Mouse (Mus musculus): Measurements from ENCODE around the gene Vat1l. TPM values are rescaled to one million over a fixed set of nuclear protein-coding genes. Genes with fewer than 3 reads are reported as not detected.

The Vat1l gene
- total and polyA plus RNA-seq, 2 experiments, result not detected

DNA sequence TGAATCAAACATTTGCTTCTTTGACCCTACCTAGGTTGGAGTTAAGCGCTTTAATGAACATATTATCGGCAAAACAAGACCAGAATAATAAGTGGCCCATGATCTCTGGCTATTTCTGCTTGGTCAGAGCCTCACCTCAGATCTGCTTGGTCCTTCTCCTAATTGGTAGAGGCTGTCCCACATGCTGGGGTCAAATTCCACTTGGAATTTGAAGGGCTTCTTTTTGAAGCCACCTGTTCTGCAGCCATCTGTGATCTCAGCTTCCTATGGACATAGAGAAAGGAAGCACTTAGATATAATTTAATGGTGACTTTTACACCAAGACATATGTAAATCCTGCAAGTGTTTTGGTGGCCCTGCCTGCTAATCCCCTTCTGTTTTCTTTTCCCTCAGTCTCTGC lies 16.6 kb downstream of the Vat1l start:
- Histone ChIP-seq H3K4me1 (ENCODE audit: control insufficient read depth, insufficient read depth, low read length) (no peaks in the 10 kb centered on the region), H3K36me3 (ENCODE audit: control insufficient read depth, insufficient read depth, low read length) (no peaks in the 10 kb centered on the region), H3K79me2 (ENCODE audit: control insufficient read depth, insufficient read depth, low read length) (no peaks in the 10 kb centered on the region), H3K27me3 (ENCODE audit: control insufficient read depth, insufficient read depth, low read length) (no peaks in the 10 kb centered on the region), H3K27ac (replicated peaks; ENCODE audit: insufficient read depth, low read depth, low read length) (no peak overlapping the region), H3K4me3 (ENCODE audit: insufficient read depth, low read depth, low read length) (no peak overlapping the region), H3K9ac (ENCODE audit: low read depth, low read length) (no peak overlapping the region)
- DNase-seq (ENCODE audit: extremely low read depth, low read depth, low spot score), result no peak
- WGBS, result 89% methylated on average over 2 of the region's 2 CpGs
- TF ChIP-seq CTCF (IDR thresholded peaks at IDR 0.05; ENCODE audit: low read depth, low read length), result no peak
- TF ChIP-seq POLR2A (IDR thresholded peaks at IDR 0.05; ENCODE audit: extremely low read depth, insufficient read depth, low read length), result no peak

DNA sequence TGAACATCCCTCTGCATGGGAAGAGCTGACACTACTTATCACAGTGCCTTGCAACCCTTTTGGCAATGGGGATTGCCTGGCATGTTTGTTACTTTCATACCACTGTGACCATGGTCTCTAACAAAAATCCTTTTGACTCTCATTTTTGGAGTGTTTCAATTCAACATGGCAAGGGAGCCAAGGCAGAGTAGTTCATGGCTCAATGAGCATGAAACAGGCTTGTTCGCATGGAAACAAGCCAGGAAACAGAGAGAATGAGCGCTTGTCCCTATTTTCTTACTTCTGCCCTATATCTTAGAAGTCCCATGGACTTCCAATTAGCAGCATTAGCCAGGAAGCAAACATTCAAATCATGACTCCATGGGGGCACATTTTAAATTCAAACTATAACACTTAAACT lies 18.6 kb downstream of the Vat1l start:
- no peak for TF ChIP-seq CTCF (IDR thresholded peaks at IDR 0.05; ENCODE audit: low read depth, low read length)
- no peak for TF ChIP-seq POLR2A (IDR thresholded peaks at IDR 0.05; ENCODE audit: extremely low read depth, insufficient read depth, low read length)

GRCm38 (mm10) chr8:114251321-114252065 lies 46.1 kb downstream of the Vat1l start:
- no peaks in the 10 kb centered on the region for H3K36me3 ChIP-seq (ENCODE audit: control insufficient read depth, insufficient read depth, low read length)
- H3K27ac ChIP-seq (replicated peaks; ENCODE audit: insufficient read depth, low read depth, low read length), result no peak overlapping the region
- DNase-seq (ENCODE audit: extremely low read depth, low read depth, low spot score), result no peak
- 69% methylated on average over 3 of the region's 3 CpGs for WGBS
- H3K27me3 ChIP-seq (ENCODE audit: control insufficient read depth, insufficient read depth, low read length), result no peaks in the 10 kb centered on the region
- H3K4me1 ChIP-seq (ENCODE audit: control insufficient read depth, insufficient read depth, low read length), result no peaks in the 10 kb centered on the region
- H3K9ac ChIP-seq (ENCODE audit: low read depth, low read length), result no peak overlapping the region
- no peaks in the 10 kb centered on the region for H3K79me2 ChIP-seq (ENCODE audit: control insufficient read depth, insufficient read depth, low read length)
- no peak overlapping the region for H3K4me3 ChIP-seq (ENCODE audit: insufficient read depth, low read depth, low read length)
- no peak for TF ChIP-seq CTCF (IDR thresholded peaks at IDR 0.05; ENCODE audit: low read depth, low read length)
- TF ChIP-seq POLR2A (IDR thresholded peaks at IDR 0.05; ENCODE audit: extremely low read depth, insufficient read depth, low read length), result no peak

More for the DNA sequence above, 18.6 kb downstream of the Vat1l start:
- Histone ChIP-seq H3K27ac (replicated peaks; ENCODE audit: insufficient read depth, low read depth, low read length) (no peak overlapping the region), H3K4me1 (ENCODE audit: control insufficient read depth, insufficient read depth, low read length) (no peaks in the 10 kb centered on the region), H3K9ac (ENCODE audit: low read depth, low read length) (no peak overlapping the region), H3K27me3 (ENCODE audit: control insufficient read depth, insufficient read depth, low read length) (no peaks in the 10 kb centered on the region), H3K36me3 (ENCODE audit: control insufficient read depth, insufficient read depth, low read length) (no peaks in the 10 kb centered on the region), H3K79me2 (ENCODE audit: control insufficient read depth, insufficient read depth, low read length) (no peaks in the 10 kb centered on the region), H3K4me3 (ENCODE audit: insufficient read depth, low read depth, low read length) (no peak overlapping the region)
- DNase-seq (ENCODE audit: extremely low read depth, low read depth, low spot score), result no peak
- 89% methylated on average over 2 of the region's 2 CpGs for WGBS

DNA sequence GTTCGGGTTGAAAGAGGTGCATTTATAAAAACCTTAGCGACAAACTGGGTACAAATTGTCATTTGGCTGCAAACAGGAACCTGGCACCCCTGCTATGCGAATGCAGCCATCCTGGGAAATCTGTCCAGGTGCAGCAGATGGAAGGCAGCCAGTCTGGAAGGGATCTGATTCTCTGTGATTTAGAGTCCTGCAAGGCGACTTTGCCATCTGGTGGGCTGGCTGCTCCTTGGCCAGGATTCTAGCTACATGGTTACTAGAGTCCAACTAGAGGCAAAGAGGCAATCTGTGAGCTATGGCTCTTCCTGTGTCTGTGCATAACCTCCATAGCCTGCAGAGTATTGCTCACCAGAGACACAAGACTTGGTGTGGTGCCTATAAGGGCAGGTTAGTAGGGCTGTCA lies 53.3 kb downstream of the Vat1l start:
- Histone ChIP-seq H3K36me3 (ENCODE audit: control insufficient read depth, insufficient read depth, low read length) (no peaks in the 10 kb centered on the region), H3K27ac (replicated peaks; ENCODE audit: insufficient read depth, low read depth, low read length) (no peak overlapping the region), H3K27me3 (ENCODE audit: control insufficient read depth, insufficient read depth, low read length) (no peaks in the 10 kb centered on the region), H3K4me3 (ENCODE audit: insufficient read depth, low read depth, low read length) (no peak overlapping the region), H3K79me2 (ENCODE audit: control insufficient read depth, insufficient read depth, low read length) (no peaks in the 10 kb centered on the region), H3K4me1 (ENCODE audit: control insufficient read depth, insufficient read depth, low read length) (no peaks in the 10 kb centered on the region), H3K9ac (ENCODE audit: low read depth, low read length) (no peak overlapping the region)
- TF ChIP-seq POLR2A (IDR thresholded peaks at IDR 0.05; ENCODE audit: extremely low read depth, insufficient read depth, low read length) (no peak), CTCF (IDR thresholded peaks at IDR 0.05; ENCODE audit: low read depth, low read length) (no peak)
- no peak for DNase-seq (ENCODE audit: extremely low read depth, low read depth, low spot score)
- 77% methylated on average over 4 of the region's 4 CpGs for WGBS

- WGBS, result 82% methylated on average over 5 of the region's 5 CpGs
Measured at GRCm38 (mm10) chr8:114259713-114260355, 54.4 kb downstream of the Vat1l start.

DNA sequence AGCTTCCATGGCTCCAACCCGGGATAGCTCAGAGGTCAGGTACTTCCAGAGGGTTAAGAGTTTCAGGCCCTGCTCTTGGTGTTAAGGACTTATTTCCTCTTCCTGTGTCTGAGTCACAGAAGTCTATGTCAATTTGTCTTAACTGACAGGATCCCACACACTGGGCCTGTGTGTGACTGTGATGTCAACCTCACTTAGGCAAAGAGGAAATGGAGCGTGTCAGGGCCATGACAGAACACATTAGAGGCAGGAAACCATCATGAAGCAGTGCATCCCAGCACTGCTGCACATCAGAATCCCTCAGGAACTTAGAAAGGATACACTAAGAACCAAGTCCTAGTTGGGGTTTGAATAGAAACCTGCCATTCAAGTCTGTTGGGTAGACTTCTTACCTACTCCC lies 56.9 kb downstream of the Vat1l start:
- DNase-seq (ENCODE audit: extremely low read depth, low read depth, low spot score), result no peak
- Histone ChIP-seq H3K27me3 (ENCODE audit: control insufficient read depth, insufficient read depth, low read length) (no peaks in the 10 kb centered on the region), H3K79me2 (ENCODE audit: control insufficient read depth, insufficient read depth, low read length) (no peaks in the 10 kb centered on the region), H3K9ac (ENCODE audit: low read depth, low read length) (no peak overlapping the region), H3K36me3 (ENCODE audit: control insufficient read depth, insufficient read depth, low read length) (no peaks in the 10 kb centered on the region), H3K4me1 (ENCODE audit: control insufficient read depth, insufficient read depth, low read length) (no peaks in the 10 kb centered on the region), H3K27ac (replicated peaks; ENCODE audit: insufficient read depth, low read depth, low read length) (no peak overlapping the region), H3K4me3 (ENCODE audit: insufficient read depth, low read depth, low read length) (no peak overlapping the region)
- 65% methylated on average over 2 of the region's 2 CpGs for WGBS
- TF ChIP-seq CTCF (IDR thresholded peaks at IDR 0.05; ENCODE audit: low read depth, low read length) (no peak), POLR2A (IDR thresholded peaks at IDR 0.05; ENCODE audit: extremely low read depth, insufficient read depth, low read length) (no peak)

More at GRCm38 (mm10) chr8:114259713-114260355, 54.4 kb downstream of the Vat1l start:
- Histone ChIP-seq H3K79me2 (ENCODE audit: control insufficient read depth, insufficient read depth, low read length) (no peaks in the 10 kb centered on the region), H3K27me3 (ENCODE audit: control insufficient read depth, insufficient read depth, low read length) (no peaks in the 10 kb centered on the region), H3K4me3 (ENCODE audit: insufficient read depth, low read depth, low read length) (no peak overlapping the region), H3K4me1 (ENCODE audit: control insufficient read depth, insufficient read depth, low read length) (no peaks in the 10 kb centered on the region), H3K36me3 (ENCODE audit: control insufficient read depth, insufficient read depth, low read length) (no peaks in the 10 kb centered on the region), H3K27ac (replicated peaks; ENCODE audit: insufficient read depth, low read depth, low read length) (no peak overlapping the region), H3K9ac (ENCODE audit: low read depth, low read length) (no peak overlapping the region)
- no peak for TF ChIP-seq CTCF (IDR thresholded peaks at IDR 0.05; ENCODE audit: low read depth, low read length)
- no peak for TF ChIP-seq POLR2A (IDR thresholded peaks at IDR 0.05; ENCODE audit: extremely low read depth, insufficient read depth, low read length)
- no peak for DNase-seq (ENCODE audit: extremely low read depth, low read depth, low spot score)

Data from liver, adult 2 months (tissue).